Mouse (Mus musculus) heart, embryonic 12.5 days (tissue): ENCODE measurements at regions not wholly inside any gene's neighbourhood (a gene's known extent, or its start where the extent isn't known, plus 50 kb on each side); places are given as distances from the start of the nearest gene placed in this dataset.

Experiments
- ATAC-seq: fragments of 200-750 bp; cut with Nextera tagmentation; 2 replicates; pipeline ENCODE4 v1.8.0; 2017; ENCODE audit warnings: moderate TSS enrichment, moderate library complexity; ENCODE audit not compliant: insufficient number of reproducible peaks, low FRiP score
- H3K27ac ChIP-seq: fragments of 300-500 bp; sonication (generic); 2 replicates; pipeline ENCODE4 v1.5.1; 2016; ENCODE audit warnings: mild to moderate bottlenecking, moderate library complexity; ENCODE audit not compliant: poor library complexity, severe bottlenecking
- H3K27me3 ChIP-seq: fragments of 300-500 bp; sonication (generic); replicated peaks from 2 replicates; pipeline ENCODE4 v1.6.1; 2016; ENCODE audit warnings: mild to moderate bottlenecking, moderate library complexity
- H3K36me3 ChIP-seq: fragments of 300-500 bp; sonication (generic); 2 replicates; pipeline ENCODE4 v1.6.1; 2016; ENCODE audit warnings: mild to moderate bottlenecking, moderate library complexity
- H3K4me1 ChIP-seq: fragments of 300-500 bp; sonication (generic); replicated peaks from 2 replicates; pipeline ENCODE4 v1.6.1; 2016; ENCODE audit warnings: mild to moderate bottlenecking
- H3K4me2 ChIP-seq: fragments of 300-500 bp; sonication (generic); 2 replicates; pipeline ENCODE4 v1.6.1; 2016; ENCODE audit warnings: mild to moderate bottlenecking, moderate library complexity
- H3K4me3 ChIP-seq: fragments of 300-500 bp; sonication (generic); 2 replicates; pipeline ENCODE4 v1.5.1; 2016; ENCODE audit warnings: mild to moderate bottlenecking
- H3K9ac ChIP-seq: fragments of 300-500 bp; sonication (generic); 2 replicates; pipeline ENCODE4 v1.6.1; 2016; ENCODE audit warnings: mild to moderate bottlenecking, moderate library complexity
- H3K9me3 ChIP-seq: fragments of 300-500 bp; sonication (generic); replicated peaks from 2 replicates; pipeline ENCODE4 v1.6.1; 2016; ENCODE audit warnings: mild to moderate bottlenecking, moderate library complexity
- WGBS: fragments of 180-500 bp; shearing (Covaris S2); methylation state at CpG from one replicate; pipeline ENCODE4 v1.1.7; 2016; 5-methylcytosine and 5-hydroxymethylcytosine counted together

DNA sequence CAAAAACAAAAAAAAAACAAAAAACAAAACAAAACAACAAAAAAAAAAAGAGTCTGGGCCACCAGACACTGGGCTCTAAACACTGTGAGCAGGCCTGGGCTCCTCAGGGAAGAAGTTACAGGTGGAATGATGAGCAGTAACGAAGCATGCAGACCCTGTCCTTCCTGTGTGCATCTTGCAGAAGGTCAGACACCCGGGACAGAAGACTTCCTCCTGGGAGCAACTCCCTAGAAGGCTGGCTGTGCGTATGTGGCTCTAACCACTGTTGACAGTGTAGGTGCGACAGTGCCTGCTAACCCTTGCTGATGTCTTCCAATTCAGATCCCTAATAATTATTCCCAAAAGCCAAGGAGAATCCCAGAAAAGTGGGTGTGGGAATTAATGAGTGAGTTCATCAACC lies 164.8 kb downstream of the Nedd1 start:
- Histone ChIP-seq H3K27ac (no peak overlapping the region), H3K36me3 (no peaks in the 10 kb centered on the region), H3K9ac (no peak overlapping the region), H3K9me3 (no peaks in the 10 kb centered on the region), H3K4me2 (no peak overlapping the region), H3K27me3 (no peaks in the 10 kb centered on the region), H3K4me3 (no peak overlapping the region), H3K4me1 (no peaks in the 10 kb centered on the region)
- ATAC-seq: no peak
- WGBS: 67% methylated on average over 4 of the region's 4 CpGs

DNA sequence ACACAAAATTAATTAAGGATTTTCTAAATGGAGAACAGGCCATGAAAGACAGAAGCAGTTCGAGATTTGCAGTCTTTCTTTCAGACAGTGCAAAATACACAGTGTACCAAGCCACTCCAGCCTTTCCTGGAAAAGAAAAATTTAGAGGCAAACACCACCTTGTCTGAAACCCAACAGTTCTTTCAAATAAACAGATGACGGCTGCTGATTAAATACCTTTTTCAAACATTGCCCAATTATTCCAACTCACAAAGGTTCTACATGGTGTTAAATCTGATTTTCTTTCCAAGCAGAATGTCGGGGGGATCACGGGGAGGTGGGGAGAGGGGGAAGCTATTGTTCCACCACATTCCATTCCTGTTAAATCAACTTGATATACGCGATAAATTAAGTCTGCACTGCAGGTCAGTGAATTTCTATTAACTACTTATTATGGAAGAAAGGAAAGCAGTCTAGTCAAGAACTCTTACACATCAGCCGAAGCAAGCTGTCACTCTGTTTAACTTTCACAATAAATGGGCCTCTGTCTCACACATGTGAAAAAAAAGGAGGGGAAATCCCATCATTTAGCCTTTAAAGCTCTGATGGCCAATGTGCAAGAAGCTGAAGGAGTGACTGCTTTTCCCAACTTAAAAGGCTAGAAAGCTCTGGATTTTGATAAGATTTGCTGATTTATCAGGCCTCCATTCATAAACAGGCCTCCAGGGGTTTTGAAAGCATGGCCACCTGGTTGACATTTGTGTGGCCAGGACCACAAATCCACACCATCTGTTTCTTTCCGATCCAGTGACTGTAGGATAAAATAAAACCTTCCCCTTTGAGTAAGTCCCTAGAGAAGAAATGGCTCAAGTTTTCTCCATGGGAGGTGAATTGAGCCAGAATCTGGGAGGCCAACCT lies 165.4 kb downstream of the Nedd1 start:
- Histone ChIP-seq H3K36me3 (no peaks in the 10 kb centered on the region), H3K27me3 (no peaks in the 10 kb centered on the region), H3K9ac (no peak overlapping the region), H3K4me1 (no peaks in the 10 kb centered on the region), H3K9me3 (no peaks in the 10 kb centered on the region), H3K27ac (no peak overlapping the region), H3K4me3 (no peak overlapping the region), H3K4me2 (no peak overlapping the region)
- 43% methylated on average over 8 of the region's 8 CpGs for WGBS
- ATAC-seq: no peak

DNA sequence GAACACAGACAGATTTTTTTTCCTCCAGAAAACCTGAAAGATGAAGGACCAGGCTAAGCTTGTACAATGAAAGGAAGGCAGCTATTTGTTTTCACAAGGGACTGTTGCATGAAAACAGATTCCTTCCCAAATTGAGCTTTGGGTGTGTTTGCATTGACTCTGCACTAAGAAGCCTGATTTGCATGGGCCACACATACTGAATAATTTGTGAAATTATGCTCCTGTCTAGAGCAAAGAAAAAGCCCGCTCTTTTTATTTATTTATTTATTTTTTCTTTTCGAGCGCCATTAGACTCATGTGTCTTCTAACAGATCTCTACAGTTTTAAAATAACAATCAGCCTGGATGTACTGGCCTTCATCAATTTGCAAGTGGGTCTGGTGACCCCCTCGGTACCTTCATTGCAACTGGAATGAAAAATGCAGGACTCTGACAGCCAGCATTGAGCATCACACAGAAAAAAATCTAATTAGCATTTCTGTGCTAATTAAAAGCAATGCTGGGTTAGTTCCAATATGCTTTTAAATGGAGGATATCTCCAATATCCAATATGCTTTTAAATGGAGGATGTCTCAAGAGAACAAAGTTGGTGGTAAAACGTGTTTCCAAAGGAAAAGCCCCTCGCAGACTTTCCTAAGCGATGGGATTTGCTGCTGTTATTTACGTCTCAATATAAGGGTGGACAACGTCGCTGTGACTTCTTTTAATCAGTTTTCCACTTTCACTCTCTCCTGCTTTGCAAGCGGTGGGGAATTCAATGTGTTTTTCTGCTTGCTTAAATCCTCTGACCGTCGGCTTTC lies 166.3 kb downstream of the Nedd1 start:
- Histone ChIP-seq H3K27me3 (no peaks in the 10 kb centered on the region), H3K27ac (no peak overlapping the region), H3K4me2 (no peak overlapping the region), H3K9me3 (no peaks in the 10 kb centered on the region), H3K36me3 (no peaks in the 10 kb centered on the region), H3K9ac (no peak overlapping the region), H3K4me1 (no peaks in the 10 kb centered on the region), H3K4me3 (no peak overlapping the region)
- 63% methylated on average over 13 of the region's 13 CpGs for WGBS
- no peak for ATAC-seq

DNA sequence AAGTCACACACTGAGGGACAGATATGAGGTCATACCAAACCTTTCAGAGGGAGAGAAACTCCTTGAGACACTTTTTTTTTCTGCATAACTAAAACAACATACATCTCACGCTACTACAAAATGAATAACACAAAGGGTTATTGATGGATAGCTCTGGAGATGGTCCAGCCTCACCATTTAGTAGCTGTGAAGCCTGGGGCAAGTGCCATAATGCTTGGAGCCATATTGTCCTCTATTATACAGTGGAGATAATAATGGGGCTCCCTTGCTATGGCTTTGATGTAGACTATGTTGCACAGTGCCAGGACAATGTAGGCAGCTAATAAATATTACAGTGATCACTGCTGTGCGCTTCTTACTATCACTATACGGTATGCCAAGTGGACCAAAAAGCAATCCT lies 168.3 kb downstream of the Nedd1 start:
- H3K27me3 ChIP-seq: no peaks in the 10 kb centered on the region
- 83% methylated on average over 3 of the region's 3 CpGs for WGBS
- no peaks in the 10 kb centered on the region for H3K9me3 ChIP-seq
- H3K4me2 ChIP-seq: no peak overlapping the region
- no peak overlapping the region for H3K9ac ChIP-seq
- no peak overlapping the region for H3K27ac ChIP-seq
- H3K4me3 ChIP-seq: no peak overlapping the region
- H3K36me3 ChIP-seq: no peaks in the 10 kb centered on the region
- ATAC-seq: no peak
- H3K4me1 ChIP-seq: no peaks in the 10 kb centered on the region

DNA sequence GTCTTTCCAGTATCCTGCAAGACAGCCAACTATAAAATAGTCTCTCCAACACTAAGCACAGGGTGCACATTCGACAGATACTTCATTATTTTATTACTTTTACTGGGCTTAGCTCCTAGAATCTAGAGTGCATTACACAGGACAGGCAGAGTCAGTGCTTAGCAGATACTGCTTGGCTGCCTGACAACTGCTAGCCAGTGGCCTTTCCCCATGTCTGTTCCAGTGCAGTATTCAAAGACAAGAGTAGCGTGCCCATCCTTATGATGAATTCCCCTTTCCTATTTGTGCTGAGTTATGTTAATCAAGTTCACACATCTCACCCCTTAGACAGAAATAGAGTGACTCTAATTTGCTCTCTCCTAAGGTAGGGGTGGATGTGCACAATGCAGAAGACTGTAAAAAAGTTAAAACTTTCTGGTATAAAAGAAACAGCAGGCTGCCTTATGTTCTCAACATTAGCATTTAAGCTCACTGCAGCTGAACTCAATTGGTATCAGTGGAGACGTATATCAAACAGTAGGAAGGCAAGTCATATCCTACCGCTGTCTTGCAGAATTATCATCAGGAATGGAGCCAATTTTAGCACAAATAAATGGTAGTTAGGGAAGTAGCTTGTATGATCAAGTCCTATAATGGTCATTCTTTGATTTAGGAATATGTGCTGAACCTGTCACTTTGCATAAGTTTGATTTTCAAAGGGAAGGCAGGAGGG lies 173.2 kb downstream of the Nedd1 start:
- no peak overlapping the region for H3K27ac ChIP-seq
- no peak overlapping the region for H3K4me2 ChIP-seq
- WGBS: 60% methylated on average over 4 of the region's 4 CpGs
- H3K4me3 ChIP-seq: no peak overlapping the region
- H3K36me3 ChIP-seq: no peaks in the 10 kb centered on the region
- no peaks in the 10 kb centered on the region for H3K4me1 ChIP-seq
- no peaks in the 10 kb centered on the region for H3K9me3 ChIP-seq
- ATAC-seq: no peak
- H3K9ac ChIP-seq: no peak overlapping the region
- H3K27me3 ChIP-seq: no peaks in the 10 kb centered on the region

DNA sequence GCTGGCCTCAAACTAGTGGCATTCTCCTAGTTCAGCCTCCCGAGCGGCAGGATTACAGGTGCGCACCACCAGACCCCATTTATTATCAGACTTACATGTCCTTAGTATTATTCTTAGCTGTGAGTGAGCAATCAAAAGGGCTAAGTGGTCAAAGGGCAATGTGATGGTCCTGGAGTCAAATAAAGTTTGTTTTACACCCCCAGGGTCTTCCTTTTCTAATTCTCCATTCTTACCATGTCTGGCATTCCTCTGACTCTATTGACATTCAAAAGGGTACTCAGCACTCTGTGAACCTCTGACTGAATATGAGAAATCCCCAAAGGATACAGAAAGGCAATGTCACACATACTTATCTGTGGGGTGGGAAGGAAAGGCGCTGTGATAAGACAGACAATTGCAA lies 183.8 kb downstream of the Nedd1 start:
- Histone ChIP-seq H3K36me3 (no peaks in the 10 kb centered on the region), H3K4me3 (no peak overlapping the region), H3K9ac (no peak overlapping the region), H3K27me3 (no peaks in the 10 kb centered on the region), H3K4me1 (no peaks in the 10 kb centered on the region), H3K4me2 (no peak overlapping the region), H3K27ac (no peak overlapping the region), H3K9me3 (no peaks in the 10 kb centered on the region)
- ATAC-seq: no peak
- 69% methylated on average over 4 of the region's 4 CpGs for WGBS

DNA sequence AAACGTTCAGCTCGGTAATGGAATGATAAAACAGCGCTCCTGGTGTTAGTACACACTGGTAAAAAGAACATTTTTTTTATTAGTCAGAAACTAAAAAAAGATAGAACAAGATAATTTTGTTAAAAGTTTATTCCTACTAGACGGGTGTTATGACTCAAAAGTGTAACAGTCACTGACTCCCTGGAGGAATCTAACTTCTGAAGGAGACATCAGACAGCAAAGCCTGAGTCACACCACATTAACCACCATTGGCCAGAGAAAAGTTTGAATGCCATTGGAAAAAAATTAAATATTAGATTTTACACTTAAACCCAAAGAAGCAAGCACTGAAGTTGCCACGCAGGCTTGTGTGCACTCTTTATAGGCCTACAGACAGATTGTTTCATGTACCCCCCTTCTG lies 205.3 kb downstream of the Nedd1 start:
- Histone ChIP-seq H3K9ac (no peak overlapping the region), H3K27ac (no peak overlapping the region), H3K9me3 (no peaks in the 10 kb centered on the region), H3K4me1 (no peaks in the 10 kb centered on the region), H3K4me3 (no peak overlapping the region), H3K36me3 (no peaks in the 10 kb centered on the region), H3K27me3 (no peaks in the 10 kb centered on the region), H3K4me2 (no peak overlapping the region)
- 78% methylated on average over 5 of the region's 5 CpGs for WGBS
- no peak for ATAC-seq

DNA sequence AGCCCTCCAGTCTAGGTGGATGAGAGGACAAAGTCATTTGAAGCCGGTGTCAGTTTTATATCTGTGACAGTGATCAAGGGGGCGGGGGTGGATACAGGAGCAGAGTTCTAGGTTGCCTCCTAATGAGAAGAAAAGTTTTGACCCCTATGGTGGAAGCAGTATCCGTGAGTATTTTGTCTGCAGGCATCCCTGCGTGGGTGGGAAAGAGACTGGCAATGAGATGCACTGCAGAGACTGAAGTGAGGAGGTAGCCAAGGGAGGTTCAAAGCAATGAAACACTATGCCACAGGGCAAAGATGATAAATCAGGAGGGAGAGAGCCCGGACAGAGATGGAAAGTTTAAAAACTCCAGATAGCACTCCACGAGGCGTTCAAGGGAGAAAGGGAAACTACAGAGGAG lies 210.5 kb downstream of the Nedd1 start:
- Histone ChIP-seq H3K9me3 (no peaks in the 10 kb centered on the region), H3K27ac (no peak overlapping the region), H3K36me3 (no peaks in the 10 kb centered on the region), H3K4me2 (no peak overlapping the region), H3K9ac (no peak overlapping the region), H3K27me3 (no peaks in the 10 kb centered on the region), H3K4me1 (no peaks in the 10 kb centered on the region), H3K4me3 (no peak overlapping the region)
- WGBS: 53% methylated on average over 7 of the region's 7 CpGs
- no peak for ATAC-seq

DNA sequence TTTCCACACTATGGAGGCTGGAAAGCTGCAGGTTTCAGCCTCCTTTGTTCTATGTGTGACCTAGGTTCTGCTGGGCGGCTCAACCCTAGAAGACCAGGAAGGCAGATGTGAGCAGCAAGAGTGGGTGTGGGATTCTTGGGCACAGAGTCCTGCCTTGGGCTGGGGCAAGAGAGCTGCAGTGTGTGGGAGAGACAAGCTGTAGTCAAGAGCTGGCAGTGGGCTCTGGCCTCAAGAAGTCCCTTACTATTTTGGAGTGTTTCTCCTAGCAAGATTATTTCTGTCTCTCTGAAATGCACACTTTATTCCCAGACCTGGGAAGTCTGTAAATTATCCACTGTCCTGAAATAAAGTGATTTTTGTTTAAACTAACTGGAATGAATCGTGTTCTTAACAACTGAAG lies 211.5 kb downstream of the Nedd1 start:
- H3K27ac ChIP-seq: no peak overlapping the region
- ATAC-seq: no peak

DNA sequence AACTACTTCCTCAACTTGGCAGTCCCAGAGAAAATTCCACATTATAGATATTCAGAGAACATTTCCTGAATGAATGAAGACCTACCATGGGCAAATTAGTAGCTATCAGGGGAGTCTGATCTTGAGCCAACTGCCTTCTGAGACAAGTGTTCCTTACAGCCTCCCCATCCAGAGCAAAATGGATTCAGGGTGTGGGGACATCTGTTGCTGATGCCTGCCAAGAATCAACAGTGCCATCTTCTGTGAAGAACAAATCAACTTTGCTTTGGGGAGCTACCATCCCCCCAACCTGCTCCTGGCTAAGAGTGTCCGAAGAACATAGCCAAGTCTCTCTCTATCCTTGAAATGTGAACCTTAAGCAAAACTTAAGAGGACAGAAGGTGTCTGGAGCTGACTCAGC lies 217.9 kb downstream of the Nedd1 start:
- no peak overlapping the region for H3K4me3 ChIP-seq
- no peak overlapping the region for H3K27ac ChIP-seq
- no peaks in the 10 kb centered on the region for H3K27me3 ChIP-seq
- no peaks in the 10 kb centered on the region for H3K9me3 ChIP-seq
- H3K9ac ChIP-seq: no peak overlapping the region
- H3K36me3 ChIP-seq: no peaks in the 10 kb centered on the region
- no peak for ATAC-seq
- 67% methylated on average over 1 of the region's 1 CpGs for WGBS
- no peaks in the 10 kb centered on the region for H3K4me1 ChIP-seq
- no peak overlapping the region for H3K4me2 ChIP-seq

More for the DNA sequence above, 211.5 kb downstream of the Nedd1 start:
- no peak overlapping the region for H3K4me2 ChIP-seq
- WGBS: 78% methylated on average over 2 of the region's 2 CpGs
- no peaks in the 10 kb centered on the region for H3K4me1 ChIP-seq
- no peak overlapping the region for H3K4me3 ChIP-seq
- no peaks in the 10 kb centered on the region for H3K36me3 ChIP-seq
- no peaks in the 10 kb centered on the region for H3K27me3 ChIP-seq
- no peaks in the 10 kb centered on the region for H3K9me3 ChIP-seq
- no peak overlapping the region for H3K9ac ChIP-seq

DNA sequence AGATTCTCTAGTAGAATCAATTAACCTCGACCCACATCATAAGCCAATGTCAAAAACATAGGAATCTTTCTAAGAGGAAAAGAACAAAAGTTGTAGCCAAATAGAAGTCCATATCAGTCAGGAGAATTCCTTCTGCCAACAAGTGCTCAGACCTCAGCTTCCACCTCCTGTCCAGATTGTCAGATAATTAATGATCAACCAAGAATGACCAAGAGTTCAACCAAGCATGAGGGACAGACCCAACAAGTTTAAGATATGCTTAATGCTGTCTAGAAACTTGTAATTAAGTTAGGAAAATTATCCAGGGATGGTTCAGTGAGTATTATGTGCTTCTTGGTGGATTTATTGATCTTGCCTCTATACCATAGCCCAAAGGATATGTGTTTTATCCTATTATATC lies 238.6 kb downstream of the Nedd1 start:
- WGBS: 52% methylated on average over 1 of the region's 1 CpGs
- no peak overlapping the region for H3K27ac ChIP-seq
- no peak overlapping the region for H3K4me3 ChIP-seq
- H3K9me3 ChIP-seq: peaks cover 5% of the 10 kb centered on the region; the same call in 1 of the 2 replicates
- no peaks in the 10 kb centered on the region for H3K4me1 ChIP-seq
- H3K36me3 ChIP-seq: no peaks in the 10 kb centered on the region
- H3K9ac ChIP-seq: no peak overlapping the region
- ATAC-seq: no peak
- no peaks in the 10 kb centered on the region for H3K27me3 ChIP-seq
- H3K4me2 ChIP-seq: no peak overlapping the region
